ENCODE assay signal across 9 mouse cellular contexts in genomic region chr4:154637468-154638319, GRCm38 (mm10). TPM values are rescaled to one million over a fixed set of nuclear protein-coding genes. Genes with fewer than 3 reads are reported as not detected.
A peak's percentile ranks its signal among the peaks of the same experiment; 100 is the strongest.
DNase-seq lines count a peak whose midpoint lies in the region; ATAC-seq lines count a peak whose summit lies in the region.
"Had no signal": no experiment of that assay in that cellular context is flagged by ENCODE, and none has a peak within 500 bp of the region (broad histone marks: within the 10 kb centered on the region; RNA-seq: fewer than 3 reads in every experiment).

No protein-coding gene starts in this region.

- no peaks in the 10 kb centered on the region for H3K9me3 ChIP-seq in heart, embryonic 12.5 days (replicated peaks)
- no peaks in the 10 kb centered on the region for H3K9me3 ChIP-seq in forebrain, embryonic 13.5 days (replicated peaks)
- H3K9me3 ChIP-seq in limb, embryonic 10.5 days (replicated peaks) = no peaks in the 10 kb centered on the region
- H3K9me3 ChIP-seq in neural tube, embryonic 12.5 days = no peaks in the 10 kb centered on the region

- ATAC-seq in heart, embryonic 12.5 days (ENCODE audit: insufficient number of reproducible peaks, low FRiP score) = no peak
- 0 out of 2 replicates have a peak, but pooled peaks have one; percentile 17 for ATAC-seq in forebrain, embryonic 13.5 days
- ATAC-seq in neural tube, embryonic 12.5 days (ENCODE audit: low FRiP score, low read depth) = no peak

- peaks cover 57% of the 10 kb centered on the region for H3K4me1 ChIP-seq in heart, embryonic 12.5 days (replicated peaks)
- H3K4me1 ChIP-seq in forebrain, embryonic 13.5 days = peaks cover 82% of the 10 kb centered on the region
- peaks cover 87% of the 10 kb centered on the region for H3K4me1 ChIP-seq in limb, embryonic 10.5 days
- peaks cover 60% of the 10 kb centered on the region for H3K4me1 ChIP-seq in neural tube, embryonic 12.5 days

- intact Hi-C loops in heart, postnatal 25 days (cut with DNase I) = loop anchor here (2.0 to 5.0 kb wide), 3 partner anchors 140 to 305 kb away; no protein-coding TSS in a partner anchor

- H3K27ac ChIP-seq in heart, embryonic 12.5 days (ENCODE audit: poor library complexity, severe bottlenecking) = peak overlapping the region; percentile 96
- H3K27ac ChIP-seq in forebrain, embryonic 13.5 days = peak overlapping the region; percentile 95
- peak overlapping the region; percentile 99 for H3K27ac ChIP-seq in limb, embryonic 10.5 days
- H3K27ac ChIP-seq in neural tube, embryonic 12.5 days = no peak overlapping the region; the same call in 1 of the 2 replicates
- H3K27ac ChIP-seq: macrophage had no signal

- H3K9ac ChIP-seq in heart, embryonic 12.5 days = peak overlapping the region; percentile 90
- peak overlapping the region; percentile 98 for H3K9ac ChIP-seq in forebrain, embryonic 13.5 days
- H3K9ac ChIP-seq in neural tube, embryonic 12.5 days = peak overlapping the region; percentile 60

- H3K27me3 ChIP-seq in heart, embryonic 12.5 days (replicated peaks) = peaks cover 68% of the 10 kb centered on the region
- H3K27me3 ChIP-seq in forebrain, embryonic 13.5 days = peaks cover 62% of the 10 kb centered on the region
- peaks cover 71% of the 10 kb centered on the region for H3K27me3 ChIP-seq in limb, embryonic 10.5 days (ENCODE audit: low read depth, poor library complexity, severe bottlenecking)
- peaks cover 94% of the 10 kb centered on the region for H3K27me3 ChIP-seq in neural tube, embryonic 12.5 days (replicated peaks)

- WGBS in heart, embryonic 12.5 days = 1% methylated on average over 60 of the region's 73 CpGs
- under 1% methylated on average over 48 of the region's 73 CpGs for WGBS in forebrain, embryonic 13.5 days
- under 1% methylated on average over 70 of the region's 73 CpGs for WGBS in limb, embryonic 10.5 days
- WGBS in neural tube, embryonic 12.5 days = under 1% methylated on average over 62 of the region's 73 CpGs

- H3K4me2 ChIP-seq in heart, embryonic 12.5 days = peak overlapping the region; percentile 80
- peak overlapping the region; percentile 88 for H3K4me2 ChIP-seq in forebrain, embryonic 13.5 days
- peak overlapping the region; percentile 88 for H3K4me2 ChIP-seq in neural tube, embryonic 12.5 days (replicated peaks)

- H3K4me3 ChIP-seq in heart, embryonic 12.5 days = peak overlapping the region; percentile 75
- peak overlapping the region; percentile 80 for H3K4me3 ChIP-seq in forebrain, embryonic 13.5 days
- peak overlapping the region; percentile 97 for H3K4me3 ChIP-seq in limb, embryonic 10.5 days
- peak overlapping the region; percentile 58 for H3K4me3 ChIP-seq in neural tube, embryonic 12.5 days

- H3K36me3 ChIP-seq in heart, embryonic 12.5 days = no peaks in the 10 kb centered on the region
- no peaks in the 10 kb centered on the region for H3K36me3 ChIP-seq in forebrain, embryonic 13.5 days (ENCODE audit: poor library complexity, severe bottlenecking)
- H3K36me3 ChIP-seq in limb, embryonic 10.5 days = peaks cover 29% of the 10 kb centered on the region
- H3K36me3 ChIP-seq in neural tube, embryonic 12.5 days = no peaks in the 10 kb centered on the region

- no peak for DNase-seq in heart, postnatal 25 days (ENCODE audit: low spot score)
- peak; percentile 72 for DNase-seq in limb, embryonic 10.5 days (ENCODE audit: low spot score)
- DNase-seq in frontal cortex, postnatal 10 days (ENCODE audit: low spot score in 2 of 2) = no peak
- no peak for DNase-seq in layer of hippocampus, adult 9-10 months (ENCODE audit: low spot score)
- DNase-seq in frontal cortex, postnatal 36 days (ENCODE audit: low spot score in 2 of 2) = no peak

RNA-seq across cellular contexts. Expression of gene Prdm16, which starts 1.0 kb away (rescaled TPM):
- 21.8 and 23.0 TPM in 2 replicates for polyA plus RNA-seq in heart, embryonic 12.5 days (2016; fragmentation: Nextera tagmentation; extraction: Ambion mirVana)
- 10 to 100 TPM; 12.9 to 13.4 TPM for total RNA-seq in heart, postnatal 25 days (2021)
- polyA plus RNA-seq in forebrain, embryonic 13.5 days (2015; fragmentation: Nextera tagmentation; extraction: Ambion mirVana) = 37.6 and 41.3 TPM in 2 replicates
- polyA plus RNA-seq in limb, embryonic 10.5 days (2016; fragmentation: Nextera tagmentation; extraction: Ambion mirVana) = 67.4 and 93.9 TPM in 2 replicates
- 12.9 and 13.4 TPM in 2 replicates for polyA plus RNA-seq in neural tube, embryonic 12.5 days (2016; fragmentation: Nextera tagmentation; extraction: Ambion mirVana)

RNA-seq across cellular contexts. Expression of gene Actrt2, which starts 30.0 kb away (rescaled TPM):
- polyA plus RNA-seq in heart, embryonic 12.5 days (2016; fragmentation: Nextera tagmentation; extraction: Ambion mirVana) = not detected in 2 replicates
- total RNA-seq in heart, postnatal 25 days (2021) = not detected
- not detected in 2 replicates for polyA plus RNA-seq in forebrain, embryonic 13.5 days (2015; fragmentation: Nextera tagmentation; extraction: Ambion mirVana)
- not detected in 2 replicates for polyA plus RNA-seq in limb, embryonic 10.5 days (2016; fragmentation: Nextera tagmentation; extraction: Ambion mirVana)
- not detected in 2 replicates for polyA plus RNA-seq in neural tube, embryonic 12.5 days (2016; fragmentation: Nextera tagmentation; extraction: Ambion mirVana)
- polyA plus RNA-seq: macrophage had no signal
